Mouse (Mus musculus): Measurements from ENCODE around the gene Atp2b1.

DNA sequence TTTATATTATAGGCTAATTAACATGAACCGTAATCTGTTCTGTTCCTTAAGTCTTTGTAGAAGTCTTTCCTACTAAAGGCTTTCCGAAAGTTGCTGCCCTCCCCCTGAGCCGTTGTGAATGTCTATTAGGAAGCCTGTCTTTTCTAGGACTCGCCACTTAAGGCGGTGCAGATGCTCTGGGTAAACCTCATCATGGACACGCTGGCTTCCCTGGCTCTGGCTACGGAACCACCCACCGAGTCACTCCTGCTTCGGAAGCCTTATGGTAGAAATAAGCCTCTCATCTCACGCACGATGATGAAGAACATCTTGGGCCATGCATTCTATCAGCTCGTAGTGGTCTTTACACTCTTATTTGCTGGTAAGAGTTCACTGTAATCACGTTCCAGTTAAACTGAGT is 100.5 kb downstream of the Atp2b1 start:
- TF ChIP-seq POLR2A (IDR thresholded peaks at IDR 0.05; ENCODE audit: control insufficient read depth, low read depth, low read length): no peak
- no peak for TF ChIP-seq CTCF (IDR thresholded peaks at IDR 0.05; ENCODE audit: control insufficient read depth, insufficient read depth, insufficient replicate concordance, low read depth, low read length)

Data from testis, adult 2 months (tissue).